Mouse (Mus musculus) right cerebral cortex, postnatal 36 days (tissue): ENCODE measurements at regions not wholly inside any gene's neighbourhood (a gene's known extent, or its start where the extent isn't known, plus 50 kb on each side); places are given as distances from the start of the nearest gene placed in this dataset.

ENCODE experiments used
- DNase-seq, 2 experiments: peaks; one replicate each; pipeline ENCODE4 v3.0.0; 2022; ENCODE audit warnings: low spot score in 2 of 2, mixed read lengths in 1 of 2

DNA sequence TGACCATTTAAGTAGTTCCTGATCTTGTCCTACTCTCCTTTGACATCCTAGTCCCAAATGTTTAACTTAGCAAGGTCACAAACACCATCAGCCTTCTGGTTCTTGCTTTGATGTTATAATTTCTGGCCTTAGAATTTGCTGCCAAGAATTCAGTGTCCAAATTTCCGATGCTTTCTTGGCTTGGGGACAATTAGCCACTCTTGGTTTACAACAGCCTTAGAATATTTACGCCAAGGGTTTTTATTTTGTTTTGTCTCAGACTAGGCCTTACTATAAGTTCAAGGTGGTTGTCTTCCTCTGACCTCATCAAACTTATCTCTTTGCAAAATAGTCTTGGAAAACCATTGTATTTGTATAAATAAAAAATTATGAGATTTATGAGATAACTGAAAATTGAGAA, 322.4 kb downstream of the Tfec start:
- DNase-seq: no peak

DNA sequence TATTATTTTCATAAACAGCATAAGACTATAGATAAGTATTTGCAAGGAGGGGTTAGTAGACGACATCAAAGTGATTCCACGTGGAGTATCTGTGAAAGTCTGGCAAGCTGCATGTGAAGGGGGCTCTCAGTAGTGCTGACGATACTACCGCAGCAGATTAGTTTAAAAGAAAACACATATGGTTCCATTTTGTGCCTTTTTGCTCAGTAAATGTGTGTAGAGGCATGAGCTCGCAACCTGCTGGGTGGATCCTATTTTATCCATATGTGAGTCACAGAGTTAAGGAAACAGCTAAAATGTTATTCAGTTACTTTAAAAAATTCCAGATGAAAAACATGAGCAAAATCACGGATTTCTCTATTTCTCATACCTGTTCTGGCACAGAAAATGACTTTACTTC, 325.4 kb downstream of the Tfec start:
- DNase-seq: no peak

DNA sequence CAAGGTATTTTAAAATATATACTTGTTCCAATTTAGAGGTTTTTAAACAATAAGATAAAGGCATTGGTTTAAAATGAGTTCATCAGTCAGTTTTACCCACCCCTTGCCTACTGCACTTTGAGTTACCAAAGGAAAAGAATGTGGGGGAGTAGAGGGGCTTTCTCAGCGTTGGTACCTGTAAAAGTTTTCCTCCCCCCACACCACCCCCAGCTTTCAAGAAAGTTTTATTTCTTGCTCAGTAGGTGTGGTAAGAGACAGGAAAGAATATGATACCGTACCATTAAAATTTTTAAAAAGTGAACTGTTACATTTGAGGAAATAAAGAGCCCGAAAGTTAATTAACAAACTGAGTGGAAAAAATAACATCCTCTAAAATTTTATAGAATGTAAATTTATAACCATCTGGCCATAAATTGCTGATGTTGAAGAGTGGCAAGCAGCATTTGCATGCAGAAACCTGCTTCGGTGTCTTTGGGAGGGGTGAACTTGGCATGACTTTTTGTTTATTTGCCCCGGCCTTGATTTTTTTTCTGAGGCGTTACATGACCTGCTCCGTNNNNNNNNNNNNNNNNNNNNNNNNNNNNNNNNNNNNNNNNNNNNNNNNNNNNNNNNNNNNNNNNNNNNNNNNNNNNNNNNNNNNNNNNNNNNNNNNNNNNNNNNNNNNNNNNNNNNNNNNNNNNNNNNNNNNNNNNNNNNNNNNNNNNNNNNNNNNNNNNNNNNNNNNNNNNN, 346.1 kb downstream of the Tfec start:
- no peak for DNase-seq

DNA sequence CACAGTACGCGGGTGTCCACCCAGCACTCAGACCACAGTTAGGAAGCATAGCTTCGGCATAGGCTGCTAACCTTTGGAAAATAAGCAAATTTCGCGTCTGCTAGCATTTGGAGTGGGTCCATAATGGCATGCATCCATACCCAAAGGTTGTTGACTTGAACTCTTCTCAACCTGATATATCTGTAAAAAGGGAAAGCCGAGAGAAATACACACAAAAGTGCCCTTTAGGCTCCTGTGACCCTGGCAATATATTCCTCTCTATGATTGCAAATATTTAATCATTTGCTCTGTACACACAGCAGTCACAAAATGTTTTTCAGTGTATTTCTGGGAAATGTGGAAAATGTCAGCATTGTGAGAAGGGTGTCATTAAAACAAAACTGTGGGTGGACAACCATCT, 347.1 kb downstream of the Tfec start:
- no peak for DNase-seq

DNA sequence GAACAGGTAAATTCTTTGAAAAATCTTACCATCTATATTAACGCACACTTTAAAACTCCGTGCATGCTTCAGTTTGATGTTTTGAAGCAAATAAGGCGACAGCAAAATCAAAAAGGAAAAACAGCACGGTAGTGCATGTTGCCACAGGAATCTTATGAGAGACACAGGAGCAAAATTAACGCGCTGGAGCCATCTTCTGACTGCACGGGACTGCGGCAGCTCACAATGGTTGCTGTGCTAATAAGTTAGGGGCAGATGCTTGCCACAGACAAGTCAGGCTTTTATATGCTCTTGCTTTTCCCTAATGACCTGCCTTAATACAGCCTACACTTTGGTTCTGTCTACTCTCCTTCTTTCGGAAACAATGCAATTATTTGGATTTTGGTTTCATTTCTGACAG, 347.8 kb downstream of the Tfec start:
- peak; percentile 34 to 42 for DNase-seq

DNA sequence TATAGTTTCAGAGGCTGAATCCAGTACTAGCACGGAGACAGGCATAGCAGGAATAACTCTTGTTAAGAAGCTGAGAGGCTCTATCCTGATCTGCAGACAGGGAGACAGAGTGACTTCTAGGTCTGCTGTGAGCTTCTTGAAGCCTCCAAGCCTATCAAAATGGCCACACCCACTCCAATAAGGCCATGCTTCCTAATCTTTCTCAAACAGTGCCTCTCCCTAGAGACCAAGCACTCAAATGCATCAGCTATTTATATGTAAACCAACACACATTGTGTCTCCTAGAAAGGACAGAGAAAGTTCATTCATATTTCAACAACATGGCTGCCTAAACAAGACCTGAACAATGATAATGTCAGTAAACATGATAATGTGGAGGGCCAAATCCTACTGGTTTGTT, 384.2 kb downstream of the Tfec start:
- no peak for DNase-seq

DNA sequence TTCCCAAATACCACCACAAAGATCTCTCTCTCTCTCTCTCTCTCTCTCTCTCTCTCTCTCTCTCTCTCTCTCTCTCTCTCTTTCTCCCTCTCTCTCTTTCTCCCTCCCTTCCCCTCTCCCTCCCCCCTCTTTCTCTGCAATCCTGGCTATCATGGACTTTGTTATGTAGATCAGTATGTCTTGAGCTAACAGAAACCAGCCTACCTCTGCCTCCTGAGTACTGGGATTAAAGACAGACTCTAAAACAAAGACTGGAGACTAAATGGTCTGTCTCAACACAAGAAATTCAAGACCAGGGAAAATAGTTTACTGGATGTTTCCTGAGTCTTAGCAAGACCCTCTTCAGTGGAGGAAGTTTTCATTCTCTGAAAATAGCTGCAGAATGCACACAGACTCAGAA, 384.7 kb downstream of the Tfec start:
- DNase-seq: no peak

DNA sequence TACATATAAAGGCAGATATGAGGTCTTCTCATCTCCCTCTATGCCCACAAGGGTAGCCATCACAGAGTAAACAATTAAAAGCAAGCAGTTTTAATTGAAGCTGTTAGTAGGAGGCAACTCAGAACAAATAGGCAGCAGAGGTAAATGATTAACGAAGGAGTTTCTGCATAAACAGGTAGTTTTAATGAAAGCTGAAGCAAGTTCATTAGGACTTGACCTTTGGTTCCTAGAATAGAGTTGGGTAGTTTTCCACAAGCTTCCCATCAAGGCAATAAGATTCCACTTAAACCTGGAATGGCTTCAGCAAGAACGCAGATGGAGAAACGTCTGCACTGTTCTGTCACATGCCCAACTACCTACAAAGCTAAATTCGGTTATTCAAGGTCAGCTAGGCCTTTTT, 394.4 kb downstream of the Tfec start:
- no peak for DNase-seq

DNA sequence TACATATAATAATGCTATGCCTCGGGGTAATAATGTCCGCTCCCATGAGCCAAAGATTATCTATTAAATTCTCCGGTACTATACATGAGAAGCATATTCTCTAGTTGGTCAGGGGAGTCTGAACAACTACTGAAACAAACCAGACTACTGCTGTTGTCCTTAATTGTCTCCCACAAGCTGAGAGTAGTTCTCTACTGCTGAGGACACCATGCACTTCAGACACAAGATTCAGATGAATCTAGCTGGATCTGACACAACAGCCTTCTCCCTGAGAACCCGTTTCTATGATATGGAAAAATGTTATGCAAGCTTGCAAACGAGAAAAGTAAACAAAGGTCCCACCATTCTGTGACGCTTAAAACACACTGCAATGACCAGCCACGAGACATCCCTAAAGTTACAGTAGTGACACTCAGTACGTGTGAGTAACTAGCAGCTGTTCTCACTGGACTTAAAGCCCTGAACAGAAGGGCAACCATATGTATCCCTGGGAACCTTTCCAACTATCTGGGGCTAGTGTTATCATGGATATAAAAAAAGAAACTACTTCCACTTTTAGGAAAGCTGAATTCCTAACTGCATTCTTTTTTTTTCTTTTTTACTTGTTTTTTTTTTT, 411.1 kb downstream of the Tfec start:
- peak; percentile 5 to 55 for DNase-seq

DNA sequence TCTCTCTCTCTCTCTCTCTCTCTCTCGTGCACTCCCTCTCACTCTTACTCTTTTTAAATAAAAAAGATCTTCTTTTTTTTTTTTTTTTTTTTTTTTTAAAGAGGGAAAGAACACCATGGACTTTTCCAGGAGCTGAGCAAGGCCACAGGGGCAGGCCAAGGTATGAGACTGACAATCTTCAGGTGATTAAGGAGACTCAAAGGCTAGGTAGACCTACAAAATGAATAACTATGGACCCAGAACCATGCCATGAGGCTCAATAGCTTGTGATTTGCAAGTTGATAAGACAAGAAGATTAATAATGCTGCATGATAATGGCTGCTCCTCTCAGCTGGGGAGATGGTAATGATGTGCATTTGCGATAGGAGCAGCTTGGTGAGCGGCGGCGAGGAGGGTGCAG, 414.9 kb downstream of the Tfec start:
- no peak for DNase-seq

DNA sequence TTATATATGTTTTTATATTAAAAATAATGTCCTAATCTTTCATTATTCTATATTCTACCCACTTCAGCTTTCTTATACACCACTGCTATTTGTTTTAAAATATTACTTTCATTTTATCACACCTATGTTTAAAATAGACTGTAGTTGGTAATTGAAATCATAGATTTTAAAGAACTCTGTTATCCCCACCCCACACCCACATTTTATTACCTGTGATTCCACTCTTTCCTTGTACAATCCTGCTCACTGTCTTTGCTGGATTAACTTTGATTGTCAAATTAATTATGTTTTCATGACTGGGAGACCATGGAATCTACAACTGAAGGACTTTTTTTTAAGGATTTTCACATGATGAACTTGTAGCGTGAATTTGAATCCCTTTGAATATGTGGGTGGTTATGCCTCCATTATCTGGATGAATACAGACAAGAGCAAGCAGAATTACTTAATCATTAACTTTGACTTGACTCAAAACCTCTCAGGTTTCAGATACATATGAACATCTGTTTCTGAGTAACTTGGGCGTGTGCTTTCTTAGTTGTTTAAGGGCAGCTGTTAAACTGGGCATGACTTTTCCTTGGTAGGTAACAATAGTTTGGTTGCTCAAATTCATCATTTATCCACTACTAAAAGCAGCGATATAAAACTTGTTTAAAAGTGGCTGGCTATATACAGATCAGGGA, 429.4 kb downstream of the Tfec start:
- no peak for DNase-seq

DNA sequence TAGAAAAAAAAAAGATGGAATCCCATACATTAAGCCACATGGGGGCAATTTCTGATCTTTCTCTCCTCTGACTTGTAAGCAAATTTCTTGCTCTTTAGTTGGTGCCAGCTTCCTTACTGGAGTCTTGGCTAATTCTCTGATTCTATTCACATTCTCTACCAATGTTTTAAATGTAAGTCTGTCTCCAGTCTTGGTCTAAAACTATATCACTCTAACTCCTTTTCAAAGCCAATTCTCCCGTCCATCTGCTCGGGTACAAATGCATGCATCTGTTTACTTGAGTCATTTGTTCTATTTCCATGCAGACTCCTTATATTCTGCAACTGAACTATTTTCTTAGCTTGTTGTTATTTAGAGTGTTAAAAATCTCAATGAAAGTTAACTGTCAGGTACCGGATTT, 440.0 kb downstream of the Tfec start:
- DNase-seq: peak in 1 of 2 experiments; percentile 6
